Mouse (Mus musculus) frontal cortex, adult 2 months (tissue): ENCODE results near the gene Slc7a1. TPM values are rescaled to one million over a fixed set of nuclear protein-coding genes. Genes with fewer than 3 reads are reported as not detected.

Experiments
- DNase-seq, 2 experiments: peaks; one replicate each; pipeline ENCODE4 v3.0.0; 2022; ENCODE audit warnings: low spot score in 1 of 2; ENCODE audit errors: extremely low spot score in 1 of 2
- polyA plus RNA-seq: library from polyadenylated mRNA; depleted of rRNA; stranded (reverse); fragments of >200 nt; gene quantifications from 2 replicates; pipeline ENCODE4 v1.2.3, GENCODE M21; 2012

Gene Slc7a1
- polyA plus RNA-seq, 1 experiment, result 11.4 TPM

- no peak for DNase-seq
These were observed 6.4 kb downstream of the Slc7a1 start for GRCm38 (mm10) chr5:148393316-148393715.

- DNase-seq, result no peak
These were observed 6.9 kb downstream of the Slc7a1 start for GRCm38 (mm10) chr5:148392831-148393230.

- DNase-seq, result peak; percentile 14 to 51
These were observed 10.4 kb downstream of the Slc7a1 start for GRCm38 (mm10) chr5:148389007-148389970.

- DNase-seq, result peak in 1 of 2 experiments; percentile 41
These were observed 11.3 kb downstream of the Slc7a1 start for GRCm38 (mm10) chr5:148388251-148389006.

- DNase-seq, result no peak
These were observed 11.9 kb downstream of the Slc7a1 start for GRCm38 (mm10) chr5:148387820-148388219.

- DNase-seq, result peak in 1 of 2 experiments; percentile 56
These were observed 13.2 kb downstream of the Slc7a1 start for GRCm38 (mm10) chr5:148386471-148386870.

- no peak for DNase-seq
These were observed 15.1 kb downstream of the Slc7a1 start for GRCm38 (mm10) chr5:148384501-148385055.

- no peak for DNase-seq
These were observed 15.7 kb downstream of the Slc7a1 start for GRCm38 (mm10) chr5:148383841-148384500.

GRCm38 (mm10) chr5:148381083-148381482, 18.6 kb downstream of the Slc7a1 start:
- no peak for DNase-seq

- DNase-seq, result no peak
These were observed 19.5 kb downstream of the Slc7a1 start for GRCm38 (mm10) chr5:148380246-148380504.

GRCm38 (mm10) chr5:148379455-148380245, 20.1 kb downstream of the Slc7a1 start:
- no peak for DNase-seq

GRCm38 (mm10) chr5:148378707-148379106, 21.0 kb downstream of the Slc7a1 start:
- DNase-seq, result no peak

- no peak for DNase-seq
These were observed 21.5 kb downstream of the Slc7a1 start for GRCm38 (mm10) chr5:148378232-148378508.

GRCm38 (mm10) chr5:148377439-148378231, 22.1 kb downstream of the Slc7a1 start:
- DNase-seq, result no peak

GRCm38 (mm10) chr5:148376358-148376757, 23.3 kb downstream of the Slc7a1 start:
- no peak for DNase-seq

- no peak for DNase-seq
These were observed 24.2 kb downstream of the Slc7a1 start for GRCm38 (mm10) chr5:148375480-148375879.

- no peak for DNase-seq
These were observed 26.5 kb downstream of the Slc7a1 start for GRCm38 (mm10) chr5:148373092-148373685.

GRCm38 (mm10) chr5:148372005-148372917, 27.4 kb downstream of the Slc7a1 start:
- no peak for DNase-seq
